Mouse (Mus musculus) small intestine, adult 2 months (tissue): ENCODE measurements around the gene Olfr521.

ENCODE experiments used
- CTCF ChIP-seq: fragments of 200-500 bp; IDR thresholded peaks from 2 replicates; pipeline ENCODE4 v1.5.1; 2012; ENCODE audit warnings: low read depth, mild to moderate bottlenecking, control low read depth, inconsistent platforms, low read length, moderate library complexity, mixed read lengths; ENCODE audit not compliant: insufficient replicate concordance, insufficient read length; ENCODE audit errors: extremely low read depth
- POLR2A ChIP-seq: fragments of 200-500 bp; IDR thresholded peaks from 2 replicates; pipeline ENCODE4 v1.6.1; 2012; ENCODE audit warnings: low read depth, mild to moderate bottlenecking, control low read depth, inconsistent platforms, low read length, moderate library complexity

- no peak for TF ChIP-seq POLR2A
- no peak for TF ChIP-seq CTCF
Observed at GRCm38 (mm10) chr7:99811661-99812060, 48.4 kb downstream of the Olfr521 start.
